Mouse (Mus musculus) embryonic facial prominence, embryonic 10.5 days (tissue): ENCODE measurements at regions not wholly inside any gene's neighbourhood (a gene's known extent, or its start where the extent isn't known, plus 50 kb on each side); places are given as distances from the start of the nearest gene placed in this dataset.
A peak's percentile ranks its signal among the peaks of the same experiment; 100 is the strongest.
"Not testable (repeated sequence)": the region's sequence is repeated elsewhere in the genome, so short reads cannot be mapped to it uniquely, and the experiment has no call there.

Experiments used
- DNase-seq: peaks from one replicate; pipeline ENCODE4 v3.0.0-alpha.2; 2017; ENCODE audit warnings: low spot score
- H3K27ac ChIP-seq: fragments of 300-500 bp; sonication (generic); replicated peaks from 2 replicates; pipeline ENCODE4 v1.5.1; 2016; ENCODE audit warnings: mild to moderate bottlenecking
- H3K27me3 ChIP-seq: fragments of 300-500 bp; sonication (generic); replicated peaks from 2 replicates; pipeline ENCODE4 v1.6.1; 2016; ENCODE audit warnings: low read depth, mild to moderate bottlenecking; ENCODE audit not compliant: poor library complexity, severe bottlenecking
- H3K36me3 ChIP-seq: fragments of 300-500 bp; sonication (generic); replicated peaks from 2 replicates; pipeline ENCODE4 v1.6.1; 2016; ENCODE audit warnings: mild to moderate bottlenecking, moderate library complexity
- H3K4me1 ChIP-seq: fragments of 300-500 bp; sonication (generic); 2 replicates; pipeline ENCODE4 v1.6.1; 2016
- H3K4me3 ChIP-seq: fragments of 300-500 bp; sonication (generic); 2 replicates; pipeline ENCODE4 v1.5.1; 2016; ENCODE audit warnings: mild to moderate bottlenecking, moderate library complexity
- H3K9me3 ChIP-seq: fragments of 300-500 bp; sonication (generic); 2 replicates; pipeline ENCODE4 v1.6.1; 2016; ENCODE audit warnings: mild to moderate bottlenecking
- WGBS: fragments of 180-500 bp; shearing (Covaris S2); methylation state at CpG from one replicate; pipeline ENCODE4 v1.1.7; 2016; 5-methylcytosine and 5-hydroxymethylcytosine counted together

DNA sequence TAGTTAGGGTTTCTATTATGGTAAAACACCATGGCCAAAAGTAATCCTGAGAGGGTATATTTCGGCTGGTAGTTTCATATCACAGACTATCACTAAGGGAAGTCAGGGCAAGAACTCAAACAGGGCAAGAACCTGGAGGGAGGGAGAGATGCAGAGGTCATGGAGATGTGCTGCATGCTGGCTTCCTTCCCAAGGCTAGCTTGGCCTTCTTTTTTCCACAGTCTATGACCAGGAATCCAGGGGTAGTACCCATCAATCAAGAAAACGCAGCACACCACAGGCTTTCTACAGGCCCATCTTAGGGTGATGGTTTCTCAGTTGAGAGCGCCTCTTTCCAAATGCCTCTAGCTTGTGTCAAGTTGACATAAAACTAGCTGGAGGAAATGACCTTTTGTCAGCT is 126.1 kb upstream of the Stt3b start:
- no peaks in the 10 kb centered on the region for H3K27me3 ChIP-seq
- H3K27ac ChIP-seq = no peak overlapping the region
- no peak for DNase-seq
- WGBS = 97% methylated on average over 3 of the region's 3 CpGs
- H3K36me3 ChIP-seq = no peaks in the 10 kb centered on the region
- no peak overlapping the region for H3K4me3 ChIP-seq
- no peaks in the 10 kb centered on the region for H3K4me1 ChIP-seq
- peaks cover 14% of the 10 kb centered on the region; the same call in 1 of the 2 replicates for H3K9me3 ChIP-seq

DNA sequence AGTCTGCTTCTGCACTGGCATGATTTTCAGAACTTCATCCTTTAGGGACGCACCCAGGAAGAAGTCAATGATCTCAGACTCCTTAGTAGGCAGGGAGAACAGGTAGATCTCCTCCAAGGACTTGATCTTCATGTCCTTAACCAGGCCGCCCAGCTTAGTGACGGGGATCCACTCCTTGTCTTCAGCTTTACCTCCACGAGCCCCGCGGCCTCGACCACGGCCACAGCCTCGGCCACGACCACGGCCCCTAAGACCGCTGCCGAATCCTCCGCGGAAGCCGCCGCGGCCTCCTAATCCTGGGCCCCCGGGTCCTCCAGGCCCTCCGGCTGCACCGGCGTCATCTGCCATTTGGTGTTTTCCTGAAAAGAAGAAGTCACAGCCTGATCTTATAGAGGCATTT is 128.0 kb upstream of the Stt3b start:
- not testable (repeated sequence) for H3K27me3 ChIP-seq, H3K27ac ChIP-seq, H3K36me3 ChIP-seq, H3K4me3 ChIP-seq, H3K4me1 ChIP-seq, DNase-seq
- WGBS = 96% methylated on average over 22 of the region's 22 CpGs
- peaks cover 14% of the 10 kb centered on the region; the same call in 1 of the 2 replicates for H3K9me3 ChIP-seq

DNA sequence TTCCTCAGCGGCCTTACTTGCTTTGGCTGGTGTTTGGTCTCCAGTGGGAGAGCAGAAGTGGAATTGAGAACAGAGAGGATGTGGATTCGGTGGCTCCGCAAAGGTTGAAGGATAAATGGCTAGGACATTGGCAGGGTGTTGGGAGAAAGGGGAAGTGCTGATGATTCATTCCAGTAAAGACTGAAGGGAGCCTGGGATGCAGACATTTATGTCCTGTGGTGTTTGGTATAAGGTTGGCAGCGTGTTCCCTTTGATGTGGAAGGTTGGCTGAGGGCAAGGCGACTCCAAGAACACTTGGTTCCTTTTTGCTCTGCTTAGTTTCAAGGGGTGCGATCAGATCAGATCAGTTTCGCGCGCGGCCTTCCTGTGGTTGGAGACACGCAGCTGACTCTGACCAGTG is 136.5 kb upstream of the Stt3b start:
- 0 out of 2 replicates have a peak, but pooled peaks cover 4% of the 10 kb centered on the region for H3K27me3 ChIP-seq
- peaks cover 8% of the 10 kb centered on the region; the same call in 1 of the 2 replicates for H3K4me1 ChIP-seq
- H3K27ac ChIP-seq = peak overlapping the region; percentile 19; the same call in 1 of the 2 replicates
- 80% methylated on average over 11 of the region's 11 CpGs for WGBS
- H3K4me3 ChIP-seq = no peak overlapping the region
- DNase-seq = no peak
- no peaks in the 10 kb centered on the region for H3K36me3 ChIP-seq
- H3K9me3 ChIP-seq = no peaks in the 10 kb centered on the region

DNA sequence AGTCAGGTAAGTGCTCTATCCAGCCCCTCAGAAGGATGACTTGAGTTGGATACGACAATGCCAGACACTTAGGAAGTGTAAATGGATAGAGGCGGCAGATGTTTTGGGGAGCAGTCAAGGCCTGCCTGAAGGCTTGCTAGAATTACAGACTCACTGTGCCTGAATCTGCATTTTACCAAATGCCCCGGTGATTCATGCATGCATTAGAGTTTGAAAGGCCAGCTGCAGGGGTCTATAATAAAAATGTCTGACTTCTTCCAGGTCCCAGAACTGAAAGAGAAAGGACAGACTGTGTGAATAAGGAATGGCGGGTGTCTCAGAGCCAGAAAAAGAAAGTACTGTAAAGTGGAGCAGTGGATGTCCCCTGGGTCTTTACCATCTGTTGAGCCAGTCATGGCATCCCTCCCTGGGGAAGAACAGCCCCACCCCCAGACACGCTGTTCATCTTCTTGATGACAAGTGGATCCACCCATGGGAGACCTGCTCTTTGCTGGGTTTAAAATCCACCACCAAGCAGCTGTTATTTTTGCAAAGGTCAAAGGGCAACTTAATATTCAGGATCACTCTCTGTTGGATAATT is 140.6 kb upstream of the Stt3b start:
- H3K36me3 ChIP-seq = no peaks in the 10 kb centered on the region
- no peak for DNase-seq
- 75% methylated on average over 5 of the region's 5 CpGs for WGBS
- 0 out of 2 replicates have a peak overlapping the region, but pooled peaks have one; percentile 40 for H3K27ac ChIP-seq
- H3K4me1 ChIP-seq = peaks cover 8% of the 10 kb centered on the region; the same call in 1 of the 2 replicates
- H3K4me3 ChIP-seq = no peak overlapping the region
- peaks cover 4% of the 10 kb centered on the region; the same call in 1 of the 2 replicates for H3K9me3 ChIP-seq
- H3K27me3 ChIP-seq = 0 out of 2 replicates have a peak, but pooled peaks cover 4% of the 10 kb centered on the region

DNA sequence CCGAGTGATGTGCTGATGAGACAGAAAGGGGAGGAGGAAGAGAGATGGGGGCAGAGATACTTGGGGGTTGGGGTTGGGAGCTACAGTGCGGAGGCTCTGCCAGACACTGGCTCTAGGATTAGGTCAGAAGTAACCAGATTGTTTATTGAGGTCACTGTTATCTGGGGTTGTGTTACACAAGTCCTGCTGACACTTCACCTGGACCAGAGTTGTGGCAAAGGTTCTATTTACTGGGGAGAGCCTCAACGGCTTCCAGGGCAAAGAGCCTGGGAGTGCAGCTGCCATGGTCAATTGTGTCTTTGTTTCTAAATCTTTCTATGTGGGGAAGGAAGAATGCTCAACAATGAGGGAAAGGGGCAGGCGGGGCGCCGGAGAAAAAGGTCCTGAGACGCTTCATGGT is 144.6 kb upstream of the Stt3b start:
- H3K4me1 ChIP-seq = peaks cover 35% of the 10 kb centered on the region
- H3K27ac ChIP-seq = 0 out of 2 replicates have a peak overlapping the region, but pooled peaks have one; percentile 35
- no peaks in the 10 kb centered on the region for H3K27me3 ChIP-seq
- no peak overlapping the region for H3K4me3 ChIP-seq
- 75% methylated on average over 7 of the region's 7 CpGs for WGBS
- H3K9me3 ChIP-seq = peaks cover 4% of the 10 kb centered on the region; the same call in 1 of the 2 replicates
- no peaks in the 10 kb centered on the region for H3K36me3 ChIP-seq
- no peak for DNase-seq

DNA sequence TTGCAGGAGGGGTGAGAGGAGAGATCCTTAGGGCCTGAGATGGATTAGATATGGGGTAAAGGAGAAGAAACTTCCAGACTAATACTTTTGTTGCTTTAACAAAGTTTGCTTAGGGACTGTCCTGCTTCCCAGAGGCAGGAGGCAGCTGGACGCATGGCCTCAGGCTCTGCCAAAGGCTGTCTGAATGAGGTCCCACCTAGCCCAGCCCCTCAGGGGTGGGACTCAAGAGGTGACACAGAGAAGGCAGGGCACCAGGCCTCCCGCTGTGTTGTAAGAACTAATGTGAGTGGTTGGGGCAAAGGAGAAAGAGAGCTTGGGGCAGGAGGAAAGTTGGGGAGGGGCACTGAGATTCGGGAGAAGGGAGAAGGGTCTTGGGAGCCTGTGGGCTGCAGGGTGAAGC is 145.9 kb upstream of the Stt3b start:
- peaks cover 28% of the 10 kb centered on the region for H3K4me1 ChIP-seq
- H3K36me3 ChIP-seq = no peaks in the 10 kb centered on the region
- H3K27me3 ChIP-seq = no peaks in the 10 kb centered on the region
- 28% methylated on average over 3 of the region's 3 CpGs for WGBS
- H3K4me3 ChIP-seq = no peak overlapping the region
- no peak overlapping the region for H3K27ac ChIP-seq
- no peak for DNase-seq
- H3K9me3 ChIP-seq = peaks cover 4% of the 10 kb centered on the region; the same call in 1 of the 2 replicates

DNA sequence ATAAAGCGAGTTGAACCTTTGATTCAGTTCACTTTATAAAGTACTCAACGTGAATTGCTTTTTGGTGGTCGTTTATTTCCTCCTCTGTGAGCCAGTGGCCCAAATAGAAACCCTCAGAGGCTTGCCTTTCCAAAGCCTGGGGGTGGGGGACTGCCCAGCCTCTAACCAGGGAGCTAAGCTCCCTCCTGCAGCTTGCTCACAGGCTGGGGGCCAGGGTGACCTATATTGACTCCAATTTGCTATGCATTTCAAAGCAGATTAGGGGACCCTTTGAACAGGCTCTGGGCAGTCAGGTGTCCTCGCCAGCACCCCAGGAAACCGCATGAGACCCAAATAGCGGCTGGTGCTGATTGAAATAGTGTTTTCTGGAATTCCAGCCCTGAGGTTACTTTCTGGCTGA is 146.4 kb upstream of the Stt3b start:
- H3K4me1 ChIP-seq = peaks cover 28% of the 10 kb centered on the region
- WGBS = 13% methylated on average over 6 of the region's 6 CpGs
- H3K27ac ChIP-seq = no peak overlapping the region
- no peaks in the 10 kb centered on the region for H3K36me3 ChIP-seq
- DNase-seq = no peak
- peaks cover 4% of the 10 kb centered on the region; the same call in 1 of the 2 replicates for H3K9me3 ChIP-seq
- no peaks in the 10 kb centered on the region for H3K27me3 ChIP-seq
- H3K4me3 ChIP-seq = no peak overlapping the region

DNA sequence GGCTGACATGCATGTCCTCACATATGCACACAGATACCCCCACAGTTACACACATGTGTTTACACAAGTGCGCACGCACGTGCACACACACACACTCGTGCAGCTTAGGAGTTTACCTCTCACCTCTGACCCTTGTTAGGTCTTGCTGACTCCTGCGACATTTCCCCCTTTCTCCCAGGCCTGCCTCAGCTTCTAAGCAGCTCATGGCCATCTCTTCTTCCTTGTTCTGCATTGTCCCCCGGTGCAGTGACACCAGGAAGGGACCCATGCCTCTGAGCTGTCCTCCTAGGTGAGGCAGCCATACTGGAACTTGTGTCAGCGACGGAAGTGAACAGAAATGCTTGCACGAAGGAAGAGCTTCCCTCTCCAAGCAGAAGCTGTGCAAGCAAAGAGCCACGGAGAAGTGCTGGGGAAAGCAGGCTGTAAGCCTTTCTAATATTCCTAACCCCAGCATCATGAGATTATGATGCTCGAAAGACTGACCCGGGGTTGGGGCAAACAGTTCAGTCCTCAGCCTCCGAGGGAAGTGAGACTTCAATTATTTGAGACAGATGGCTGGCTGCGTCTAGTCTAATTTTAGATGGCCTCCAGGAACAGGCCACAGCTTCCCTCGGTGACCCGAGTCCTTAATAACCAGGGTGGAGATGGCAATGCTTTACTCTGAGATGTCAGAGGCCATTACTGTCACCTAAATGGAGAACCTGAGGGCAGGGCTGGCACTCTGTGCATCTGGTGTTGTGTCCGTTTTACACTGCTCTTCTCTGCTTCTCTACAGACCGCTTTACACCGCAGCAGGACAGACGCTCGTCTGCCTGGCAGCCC is 147.9 kb upstream of the Stt3b start:
- peak; percentile 46 for DNase-seq
- Histone ChIP-seq H3K36me3 (no peaks in the 10 kb centered on the region), H3K4me3 (no peak overlapping the region), H3K27me3 (no peaks in the 10 kb centered on the region), H3K27ac (no peak overlapping the region), H3K9me3 (peaks cover 4% of the 10 kb centered on the region; the same call in 1 of the 2 replicates), H3K4me1 (peaks cover 28% of the 10 kb centered on the region)
- 50% methylated on average over 21 of the region's 21 CpGs for WGBS

DNA sequence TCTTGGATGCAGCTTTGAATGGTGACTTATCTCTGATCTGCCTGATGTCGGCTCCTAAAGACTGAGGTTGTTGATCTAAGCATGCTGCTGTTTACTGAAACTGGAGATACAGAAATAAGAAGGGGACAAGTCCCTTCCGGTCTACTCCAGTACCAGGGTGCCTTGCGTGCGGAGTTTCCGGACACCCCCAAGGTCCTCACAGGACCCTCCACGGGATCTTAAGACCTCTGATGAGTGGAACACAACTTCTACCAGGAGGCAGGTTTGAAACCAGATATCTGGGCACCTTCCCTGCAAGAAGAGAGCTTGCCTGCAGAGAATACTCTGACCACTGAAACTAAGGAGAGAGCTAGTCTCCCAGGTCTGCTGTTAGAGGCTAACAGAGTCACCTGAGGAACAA is 148.9 kb upstream of the Stt3b start:
- 92% methylated on average over 6 of the region's 6 CpGs for WGBS
- not testable (repeated sequence) for H3K36me3 ChIP-seq

DNA sequence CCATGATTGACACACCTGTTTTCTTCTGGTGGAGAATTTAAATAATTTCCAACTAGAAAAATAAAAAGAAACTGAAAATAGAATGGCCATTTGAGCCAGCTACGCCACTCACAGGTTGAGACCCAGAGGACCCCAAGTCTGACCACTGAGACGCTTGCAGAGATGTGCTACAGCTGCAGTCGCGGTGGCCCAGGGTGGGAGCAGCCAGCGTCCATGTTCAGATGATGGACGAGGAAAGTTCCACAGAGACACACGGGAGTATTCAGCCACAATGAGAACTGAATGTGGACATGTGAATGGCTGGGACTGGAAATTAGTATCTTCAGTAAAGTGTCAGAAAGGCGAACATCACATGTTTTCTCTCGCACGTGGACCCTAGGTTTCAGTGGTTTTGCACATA is 155.1 kb upstream of the Stt3b start:
- H3K36me3 ChIP-seq = no peaks in the 10 kb centered on the region
- no peaks in the 10 kb centered on the region for H3K9me3 ChIP-seq
- H3K27ac ChIP-seq = no peak overlapping the region
- no peaks in the 10 kb centered on the region for H3K27me3 ChIP-seq
- DNase-seq = no peak
- WGBS = 93% methylated on average over 10 of the region's 10 CpGs
- H3K4me3 ChIP-seq = no peak overlapping the region
- no peaks in the 10 kb centered on the region for H3K4me1 ChIP-seq

More for the DNA sequence above, 148.9 kb upstream of the Stt3b start:
- not testable (repeated sequence) for H3K27me3 ChIP-seq, H3K27ac ChIP-seq, H3K9me3 ChIP-seq, DNase-seq, H3K4me3 ChIP-seq
- peaks cover 28% of the 10 kb centered on the region for H3K4me1 ChIP-seq

DNA sequence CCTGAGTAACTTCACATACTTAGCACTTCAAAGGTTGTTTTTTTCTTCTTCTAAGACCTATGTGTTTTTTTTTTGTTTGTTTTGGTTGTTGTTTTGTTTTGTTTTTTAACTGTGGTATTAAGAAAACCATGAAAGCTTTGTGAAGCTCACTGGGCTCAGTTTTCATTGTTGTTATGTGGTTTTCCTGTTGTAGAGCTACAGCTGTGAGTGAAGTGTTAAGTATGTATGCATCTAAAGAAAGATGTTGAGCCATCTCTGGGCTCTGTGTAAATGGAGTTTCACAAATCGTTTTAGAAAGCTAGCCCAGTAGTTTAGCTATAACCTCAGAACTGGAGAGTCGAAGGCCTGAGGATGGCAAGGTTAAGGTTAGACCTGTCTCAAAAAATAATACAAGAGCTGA is 158.4 kb upstream of the Stt3b start:
- Histone ChIP-seq H3K27ac (no peak overlapping the region), H3K4me1 (no peaks in the 10 kb centered on the region), H3K4me3 (no peak overlapping the region), H3K27me3 (no peaks in the 10 kb centered on the region), H3K9me3 (no peaks in the 10 kb centered on the region), H3K36me3 (no peaks in the 10 kb centered on the region)
- no peak for DNase-seq
- 88% methylated on average over 2 of the region's 2 CpGs for WGBS

DNA sequence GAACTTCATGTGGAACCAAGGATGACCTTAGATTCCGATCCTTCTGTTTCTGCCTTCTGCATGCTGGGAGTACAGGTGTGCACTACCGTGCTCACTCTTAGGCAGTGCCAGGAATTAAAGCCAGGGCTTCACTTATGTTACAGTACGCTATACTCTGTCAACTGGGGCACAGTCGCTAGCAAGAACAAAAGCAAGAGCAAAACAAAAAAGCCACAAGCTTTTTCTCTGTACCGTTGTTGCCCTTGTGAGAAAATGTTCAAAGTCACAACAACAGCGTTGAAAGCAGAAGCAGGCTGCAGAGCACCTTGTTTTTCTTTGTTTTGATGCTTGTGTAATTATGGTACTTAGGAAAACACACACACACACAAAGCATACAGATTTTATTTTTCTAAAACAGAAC is 161.4 kb upstream of the Stt3b start:
- no peak for DNase-seq
- Histone ChIP-seq H3K9me3 (no peaks in the 10 kb centered on the region), H3K4me3 (no peak overlapping the region), H3K36me3 (no peaks in the 10 kb centered on the region), H3K4me1 (peaks cover 4% of the 10 kb centered on the region; the same call in 1 of the 2 replicates), H3K27ac (no peak overlapping the region), H3K27me3 (no peaks in the 10 kb centered on the region)
- WGBS = 89% methylated on average over 6 of the region's 6 CpGs

DNA sequence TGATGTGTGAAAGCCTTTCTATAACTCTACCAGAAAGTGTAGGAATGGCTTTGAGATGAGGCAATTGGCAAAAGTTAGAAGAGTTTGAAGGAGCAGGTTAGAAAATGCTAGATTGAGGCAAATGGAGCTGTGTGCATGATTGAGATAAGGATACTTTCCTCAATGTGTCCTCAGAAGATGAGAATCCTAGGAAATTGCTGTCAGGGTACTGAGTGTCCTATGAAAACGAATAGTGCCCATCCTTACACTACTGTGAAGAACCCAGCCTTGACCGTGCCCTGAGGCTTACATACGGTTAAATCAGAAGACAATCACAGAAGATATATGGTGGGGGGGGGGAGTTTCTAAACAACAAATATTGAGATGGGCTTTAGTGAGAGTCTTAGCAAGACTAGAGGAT is 162.8 kb upstream of the Stt3b start:
- H3K4me1 ChIP-seq = peaks cover 4% of the 10 kb centered on the region; the same call in 1 of the 2 replicates
- no peaks in the 10 kb centered on the region for H3K9me3 ChIP-seq
- DNase-seq = no peak
- no peak overlapping the region for H3K4me3 ChIP-seq
- H3K27ac ChIP-seq = no peak overlapping the region
- H3K27me3 ChIP-seq = no peaks in the 10 kb centered on the region
- no peaks in the 10 kb centered on the region for H3K36me3 ChIP-seq
- 91% methylated on average over 3 of the region's 3 CpGs for WGBS
